Mouse (Mus musculus) thymus, postnatal 4 days (tissue): ENCODE results near the gene Kctd11.

Experiments used
- DNase-seq: peaks from one replicate; pipeline ENCODE4 v3.0.0; 2021

The Kctd11 gene

DNA sequence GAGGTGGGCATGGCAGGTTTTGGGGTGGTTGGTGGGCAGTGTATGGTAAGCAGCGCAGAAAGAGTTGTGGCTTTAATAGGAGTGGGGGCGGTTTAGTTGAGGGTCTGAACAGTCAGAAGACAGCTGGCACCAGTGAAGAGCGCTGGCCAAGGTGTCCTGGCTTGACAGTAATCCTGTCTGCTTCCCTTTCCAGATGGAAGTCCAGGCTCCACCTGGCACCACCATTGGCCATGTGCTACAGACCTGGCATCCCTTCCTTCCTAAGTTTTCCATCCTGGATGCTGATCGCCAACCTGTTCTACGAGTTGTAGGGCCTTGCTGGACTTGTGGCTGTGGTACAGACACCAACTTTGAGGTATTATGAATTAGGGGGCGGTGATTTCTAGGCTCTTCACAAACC, 33.2 kb downstream of the Kctd11 start:
- DNase-seq = no peak

DNA sequence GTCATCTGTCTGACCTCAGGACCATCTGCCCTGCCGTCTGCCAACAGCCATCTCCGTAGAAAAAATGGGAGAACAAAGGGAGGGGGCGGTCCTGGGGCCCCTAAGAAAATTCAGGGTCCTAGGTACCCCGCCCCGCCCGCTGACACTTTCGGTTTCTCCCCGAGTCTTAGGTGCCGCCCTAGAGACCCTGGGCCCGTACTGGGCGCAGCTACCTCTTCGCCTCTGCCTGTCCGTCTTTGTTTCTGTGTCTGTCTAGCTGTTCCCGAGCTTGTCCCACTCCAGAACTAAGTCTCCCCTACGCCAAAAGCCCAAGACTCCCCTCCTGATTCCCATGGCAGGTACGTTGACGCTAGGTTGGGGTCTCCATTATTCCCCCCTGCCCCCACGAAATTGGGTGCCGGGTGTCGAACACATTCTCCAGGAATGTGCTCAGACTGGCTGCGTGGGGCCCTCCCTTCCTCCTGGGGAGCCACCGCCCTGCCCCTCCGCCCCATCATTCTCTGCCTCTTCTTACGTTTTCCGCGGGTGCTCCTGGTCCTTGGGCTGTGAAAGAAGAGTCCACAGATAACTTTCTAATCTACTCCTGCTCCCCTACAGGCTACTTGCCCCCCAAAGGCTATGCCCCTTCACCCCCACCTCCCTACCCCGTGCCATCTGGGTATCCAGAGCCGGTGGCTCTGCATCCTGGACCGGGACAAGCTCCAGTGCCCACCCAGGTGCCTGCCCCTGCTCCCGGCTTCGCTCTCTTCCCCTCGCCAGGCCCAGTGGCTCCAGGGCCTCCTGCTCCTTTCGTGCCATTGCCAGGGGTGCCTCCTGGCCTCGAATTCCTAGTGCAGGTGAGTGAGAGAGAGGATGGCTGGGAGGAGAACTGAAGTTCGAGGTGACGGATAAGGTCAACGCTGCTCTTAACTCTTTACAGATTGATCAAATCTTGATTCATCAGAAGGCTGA, 34.2 kb downstream of the Kctd11 start:
- DNase-seq = peak; percentile 56

DNA sequence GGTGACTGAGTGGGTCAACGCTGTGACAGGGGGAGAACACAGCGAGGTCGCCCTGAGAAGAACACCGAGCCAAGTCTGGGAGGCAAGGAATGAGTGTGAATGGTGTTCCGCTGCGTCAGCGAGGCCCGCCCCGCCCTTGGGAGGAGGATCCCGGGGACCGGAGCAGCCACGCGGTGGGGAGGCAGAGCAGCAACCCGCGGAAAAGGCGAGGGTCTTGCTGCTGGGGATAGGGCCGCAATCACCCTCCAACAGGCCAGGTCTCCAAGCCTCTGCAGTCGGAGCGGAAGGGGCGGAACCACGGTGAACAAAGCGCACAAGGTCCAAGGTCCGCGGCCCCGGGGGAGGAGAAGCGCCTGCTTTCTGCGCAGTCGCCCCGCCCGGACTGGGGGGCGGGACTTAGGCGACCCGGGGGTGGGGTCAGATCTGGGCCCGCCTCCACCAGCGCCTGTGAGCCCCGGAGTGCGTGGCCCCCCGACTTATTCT, 35.0 kb downstream of the Kctd11 start, which contains the start of gene Plscr3:
Plscr3 (plus strand) TSS at position 179 of the 483 bp plus-strand sequence.
- DNase-seq = peak; percentile 96

DNA sequence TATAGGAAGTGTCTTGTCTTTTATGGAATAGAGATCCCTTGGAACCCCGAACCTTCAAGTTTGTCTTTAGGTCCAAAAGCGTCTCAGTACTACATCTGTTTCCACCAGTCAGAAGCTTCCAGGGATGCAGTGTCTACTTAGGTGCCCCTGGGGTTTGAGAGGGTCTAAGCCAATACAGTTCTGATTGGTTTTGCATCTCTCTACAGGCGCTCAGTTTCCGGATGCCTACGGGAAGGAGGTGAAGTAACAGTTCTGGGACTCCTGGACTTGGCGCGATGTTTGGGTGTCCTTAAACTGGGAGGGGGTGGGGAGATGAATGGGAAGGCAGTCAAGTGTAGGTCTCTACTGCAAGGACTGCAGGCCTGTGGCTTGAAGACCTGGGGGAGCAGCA, 42.5 kb downstream of the Kctd11 start:
- no peak for DNase-seq

DNA sequence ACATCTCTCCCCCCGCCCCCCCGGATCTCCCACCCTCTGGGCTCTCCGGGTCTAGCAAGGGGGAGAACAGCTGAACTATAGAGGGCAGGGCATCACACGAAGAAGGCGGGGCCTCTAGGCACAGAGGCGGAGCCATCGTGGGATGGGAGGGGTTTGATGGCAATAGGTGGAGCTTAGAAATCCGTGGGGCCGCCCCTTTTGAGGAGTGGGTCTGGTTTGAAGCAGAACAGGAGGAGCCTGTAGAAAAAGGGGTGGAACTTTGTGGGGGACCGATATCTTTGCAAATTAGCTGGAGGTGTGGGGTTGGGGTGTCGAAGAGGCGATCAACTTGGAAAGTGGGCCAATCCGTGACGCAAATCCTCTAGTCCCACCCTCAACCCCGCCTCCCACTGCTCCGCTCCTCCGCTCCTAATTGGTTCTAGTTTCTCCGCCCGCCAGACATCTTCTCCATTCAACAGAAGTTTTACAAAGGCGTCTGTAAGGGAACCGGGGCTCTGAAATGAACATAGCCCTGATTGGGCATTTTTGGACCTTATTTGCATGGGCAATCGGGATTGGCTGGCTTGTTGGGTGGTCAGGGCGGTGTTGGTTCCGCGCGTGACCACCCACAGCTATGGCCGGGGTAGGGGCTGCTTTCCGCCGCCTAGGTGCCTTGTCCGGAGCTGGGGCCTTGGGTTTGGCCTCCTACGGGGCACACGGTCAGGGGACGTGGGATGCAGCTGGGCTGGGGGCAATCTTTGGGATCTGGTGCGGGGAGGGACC, 43.1 kb downstream of the Kctd11 start, which contains the start of gene Tmem256:
Tmem256 (plus strand) TSS at position 563 of the 762 bp plus-strand sequence.
- DNase-seq = peak; percentile 92

DNA sequence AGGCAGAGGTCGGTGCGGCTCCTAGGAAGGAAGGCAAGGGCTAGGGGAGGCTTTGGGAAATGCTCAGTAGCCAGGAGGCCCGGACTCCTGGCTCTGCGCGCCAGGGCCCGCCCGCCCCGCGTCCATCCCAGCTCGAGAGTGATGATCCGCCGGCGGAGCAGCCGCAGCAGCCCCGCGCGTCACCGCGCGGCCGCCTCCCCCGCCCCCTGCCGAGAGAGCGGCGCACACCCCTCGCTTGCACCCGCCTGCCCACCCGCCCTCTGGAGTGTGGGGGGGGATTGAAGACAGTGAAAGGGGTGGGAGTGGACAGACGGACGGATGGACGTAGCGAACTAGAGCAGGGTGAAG, 43.6 kb downstream of the Kctd11 start, which contains the start of gene Nlgn2:
Nlgn2 (minus strand) TSS at position 181 of the 348 bp plus-strand sequence.
- DNase-seq = no peak

DNA sequence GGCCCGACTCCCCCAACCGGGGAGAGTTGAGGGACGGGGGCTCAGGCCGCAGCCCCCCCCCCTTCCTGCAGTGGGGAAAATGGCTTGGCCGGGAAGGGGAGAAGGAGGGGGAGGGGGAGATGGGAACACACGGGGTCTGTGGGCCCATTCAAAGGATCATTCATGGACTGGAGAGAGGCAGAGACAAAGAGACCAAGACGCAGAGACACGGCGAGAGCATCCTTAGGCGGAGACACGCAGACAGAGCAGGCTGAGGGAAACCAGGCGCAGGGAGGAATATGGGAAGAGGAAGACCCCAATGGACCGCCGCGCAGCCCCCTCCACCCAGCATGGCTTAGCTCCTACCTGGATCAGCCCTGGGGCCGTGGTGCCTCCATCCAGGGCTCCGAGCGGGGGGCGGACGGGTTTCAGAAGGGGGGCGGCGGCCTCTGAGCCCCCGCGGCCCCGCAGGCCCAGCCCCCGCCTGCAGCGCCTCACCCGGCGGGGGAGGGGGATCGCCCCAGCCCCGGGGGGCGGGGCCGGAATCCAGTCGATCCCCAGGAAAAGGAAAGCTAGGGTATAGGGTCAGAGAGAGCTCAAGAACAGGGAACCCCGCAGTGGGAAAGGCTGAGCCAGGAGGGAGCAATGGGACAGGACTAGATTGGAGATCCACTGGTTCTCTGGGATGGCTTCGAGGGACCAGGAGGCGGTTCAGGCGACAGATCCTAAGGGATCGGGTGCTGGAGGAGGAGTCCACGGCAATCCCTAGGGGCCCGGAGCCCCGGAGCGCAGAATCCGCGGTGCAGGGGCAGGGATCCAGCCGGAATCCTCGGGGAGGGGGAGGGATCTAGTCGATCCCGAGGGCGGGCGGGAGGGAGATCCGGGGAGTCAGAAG, 44.3 kb downstream of the Kctd11 start:
- peak; percentile 58 for DNase-seq

DNA sequence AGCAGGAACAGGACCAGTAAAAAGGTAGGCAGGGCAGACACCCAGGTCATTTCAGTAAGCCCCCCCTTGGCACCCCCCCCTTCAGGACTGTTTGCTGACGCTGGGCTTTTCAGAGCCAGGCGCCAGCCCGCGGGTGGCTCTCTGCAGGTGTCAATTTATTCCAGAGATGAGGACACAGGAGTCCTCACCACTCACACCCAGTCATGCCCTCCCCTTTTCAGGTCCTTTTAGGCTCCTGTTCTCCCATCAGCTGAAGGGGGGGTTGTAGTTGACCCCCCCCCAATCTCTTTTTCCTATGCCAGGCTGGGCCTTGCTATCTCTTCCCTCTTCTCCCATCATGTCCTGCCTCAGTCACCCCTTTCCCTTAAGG, 45.3 kb downstream of the Kctd11 start:
- DNase-seq = no peak

DNA sequence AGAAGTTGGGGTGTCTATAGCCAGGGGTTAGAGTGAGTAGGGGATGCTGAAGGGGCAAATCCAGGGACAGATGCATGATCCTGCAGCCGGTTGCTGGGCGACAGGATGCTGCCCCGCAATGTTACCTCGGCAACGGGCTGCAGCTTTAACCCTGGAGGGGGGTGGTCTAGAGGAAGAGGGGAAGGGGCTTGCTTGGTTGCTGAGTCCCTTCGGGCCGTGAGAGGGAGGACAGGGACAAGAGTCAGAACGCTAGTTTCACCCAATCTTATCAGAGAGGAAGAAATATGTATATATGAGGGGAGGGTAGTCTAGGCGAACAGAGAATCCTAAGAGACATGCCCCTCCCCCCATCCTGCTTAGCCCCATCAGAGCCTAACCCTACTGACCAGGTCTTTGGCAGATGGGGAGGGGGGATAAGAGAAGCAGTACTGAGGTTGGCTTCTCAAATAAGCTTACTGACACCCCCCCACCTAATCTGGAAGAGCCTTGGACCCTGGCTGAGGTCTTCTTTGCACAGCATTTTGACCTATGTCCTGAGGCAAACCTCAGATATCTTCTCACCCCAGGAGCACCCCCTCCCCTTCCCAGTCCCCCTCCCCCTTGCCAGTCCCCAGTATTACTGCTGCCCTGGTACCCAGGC, 45.8 kb downstream of the Kctd11 start:
- DNase-seq = no peak

DNA sequence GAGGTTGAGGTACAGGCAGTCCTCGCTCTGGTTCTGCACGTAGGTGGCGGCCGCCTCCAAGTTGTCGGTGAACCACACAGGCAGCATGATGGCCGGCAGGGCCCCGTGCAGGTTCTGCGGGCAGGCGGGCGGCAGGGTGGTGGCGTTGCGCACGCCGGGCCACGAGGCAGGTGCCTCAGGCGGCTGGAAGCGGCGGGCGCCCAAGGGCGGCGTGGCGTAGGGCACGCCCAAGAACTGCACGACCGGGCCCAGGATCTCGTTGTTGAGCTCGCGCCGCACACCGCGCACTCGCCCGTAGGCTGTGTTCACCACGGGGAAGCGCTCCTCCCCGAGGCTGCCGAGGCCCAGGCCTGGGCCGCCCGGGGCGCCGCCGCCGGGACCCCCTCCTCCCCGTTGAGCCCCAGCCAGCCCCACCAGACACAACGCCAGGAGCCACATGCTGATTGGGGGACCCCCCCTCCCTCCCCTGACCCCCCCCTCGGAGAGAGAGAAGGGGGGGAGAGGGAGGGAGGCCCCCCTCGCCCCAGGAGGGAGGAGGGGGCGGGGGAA, 47.1 kb downstream of the Kctd11 start:
- peak; percentile 77 for DNase-seq

DNA sequence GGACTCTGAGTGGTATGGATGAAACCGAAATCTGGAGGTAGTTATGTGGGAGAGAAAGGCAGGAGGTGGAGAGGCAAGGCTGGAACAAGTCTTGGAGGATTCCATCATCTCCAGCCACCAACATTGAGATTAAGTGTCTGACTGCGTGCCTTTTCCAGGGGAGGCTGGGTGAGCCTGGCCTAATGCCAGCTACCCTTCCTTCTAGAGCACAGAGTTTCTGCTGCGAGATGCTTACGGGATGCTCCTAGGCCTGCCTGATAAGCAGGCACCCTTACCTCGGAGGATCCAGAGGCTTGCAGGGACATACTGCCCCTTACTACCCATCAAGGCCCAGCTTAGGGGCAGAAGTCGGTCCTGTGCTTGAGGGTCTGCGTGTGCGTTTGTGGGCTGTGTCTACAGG, 47.7 kb downstream of the Kctd11 start:
- no peak for DNase-seq

DNA sequence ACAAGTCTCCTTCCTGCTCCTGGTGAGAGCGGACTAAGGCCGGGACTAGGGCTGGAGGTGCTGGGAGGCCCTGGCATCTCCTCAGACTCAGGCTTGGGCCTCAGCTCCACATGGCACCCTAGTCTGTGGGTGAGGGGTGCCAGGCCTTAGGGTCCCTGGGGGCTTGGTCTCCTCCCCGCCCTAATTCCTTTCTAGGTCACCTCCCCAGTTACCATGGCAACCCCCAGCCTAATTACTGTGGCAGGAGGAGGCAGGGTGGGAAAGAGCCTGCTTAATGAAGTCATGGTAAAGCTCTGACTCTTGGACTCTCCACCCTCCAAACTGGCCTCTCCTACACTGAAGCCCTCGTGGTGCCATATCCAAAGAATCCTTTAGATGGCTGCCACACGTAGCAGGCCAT, 52.4 kb downstream of the Kctd11 start:
- DNase-seq = no peak
